Mouse (Mus musculus) embryonic facial prominence, embryonic 11.5 days (tissue): ENCODE results near the gene Abhd15. TPM values are rescaled to one million over a fixed set of nuclear protein-coding genes. Genes with fewer than 3 reads are reported as not detected.
"Not testable (repeated sequence)": the region's sequence is repeated elsewhere in the genome, so short reads cannot be mapped to it uniquely, and the experiment has no call there.

Experiments used
- ATAC-seq: fragments of 200-750 bp; cut with Nextera tagmentation; replicated peaks from 2 replicates; pipeline ENCODE4 v1.8.0; 2017; ENCODE audit warnings: low read depth; ENCODE audit not compliant: insufficient number of reproducible peaks, low FRiP score, low TSS enrichment
- DNase-seq: peaks from one replicate; pipeline ENCODE4 v3.0.0-alpha.2; 2015; ENCODE audit warnings: low spot score
- H3K27ac ChIP-seq: fragments of 300-500 bp; sonication (generic); replicated peaks from 2 replicates; pipeline ENCODE4 v1.5.1; 2014; ENCODE audit warnings: mild to moderate bottlenecking, low read depth, low read length, control low read depth
- H3K27me3 ChIP-seq: fragments of 300-500 bp; sonication (generic); 2 replicates; pipeline ENCODE4 v1.6.1; 2014; ENCODE audit warnings: mild to moderate bottlenecking, low read length, moderate library complexity, mixed read lengths; ENCODE audit not compliant: control insufficient read depth, insufficient read depth
- H3K36me3 ChIP-seq: fragments of 300-500 bp; sonication (generic); replicated peaks from 2 replicates; pipeline ENCODE4 v1.6.1; 2014; ENCODE audit warnings: low read depth, mild to moderate bottlenecking, low read length, moderate library complexity, mixed read lengths; ENCODE audit not compliant: control insufficient read depth, insufficient read depth
- H3K4me1 ChIP-seq: fragments of 300-500 bp; sonication (generic); 2 replicates; pipeline ENCODE4 v1.6.1; 2014; ENCODE audit warnings: low read length, mixed read lengths; ENCODE audit not compliant: control insufficient read depth, insufficient read depth
- H3K4me2 ChIP-seq: fragments of 300-500 bp; sonication (generic); 2 replicates; pipeline ENCODE4 v1.6.1; 2014; ENCODE audit warnings: low read depth, mild to moderate bottlenecking, control low read depth, low read length, moderate library complexity
- H3K4me3 ChIP-seq: fragments of 300-500 bp; sonication (generic); 2 replicates; pipeline ENCODE4 v1.5.1; 2014; ENCODE audit warnings: low read depth, low read length, control low read depth
- H3K9ac ChIP-seq: fragments of 300-500 bp; sonication (generic); replicated peaks from 2 replicates; pipeline ENCODE4 v1.6.1; 2014; ENCODE audit warnings: mild to moderate bottlenecking, control low read depth, low read length
- H3K9me3 ChIP-seq: fragments of 300-500 bp; sonication (generic); replicated peaks from 2 replicates; pipeline ENCODE4 v1.6.1; 2016; ENCODE audit warnings: mild to moderate bottlenecking, low read length, inconsistent platforms, mixed read lengths; ENCODE audit not compliant: control insufficient read depth
- WGBS: fragments of 180-500 bp; shearing (Covaris S2); extraction: QIAGEN DNeasy Blood & Tissue Kit; methylation state at CpG from one replicate; pipeline ENCODE4 v1.1.7; 2014; 5-methylcytosine and 5-hydroxymethylcytosine counted together
- polyA plus RNA-seq: library from polyadenylated mRNA; unstranded; fragments of >200 nt; fragmentation: Nextera tagmentation; extraction: Ambion mirVana; gene quantifications from 2 replicates; pipeline ENCODE4 v1.2.1, GENCODE M21; 2014

Abhd15 gene
- polyA plus RNA-seq, 1 experiment from 2014 or later = 1.9 TPM

DNA sequence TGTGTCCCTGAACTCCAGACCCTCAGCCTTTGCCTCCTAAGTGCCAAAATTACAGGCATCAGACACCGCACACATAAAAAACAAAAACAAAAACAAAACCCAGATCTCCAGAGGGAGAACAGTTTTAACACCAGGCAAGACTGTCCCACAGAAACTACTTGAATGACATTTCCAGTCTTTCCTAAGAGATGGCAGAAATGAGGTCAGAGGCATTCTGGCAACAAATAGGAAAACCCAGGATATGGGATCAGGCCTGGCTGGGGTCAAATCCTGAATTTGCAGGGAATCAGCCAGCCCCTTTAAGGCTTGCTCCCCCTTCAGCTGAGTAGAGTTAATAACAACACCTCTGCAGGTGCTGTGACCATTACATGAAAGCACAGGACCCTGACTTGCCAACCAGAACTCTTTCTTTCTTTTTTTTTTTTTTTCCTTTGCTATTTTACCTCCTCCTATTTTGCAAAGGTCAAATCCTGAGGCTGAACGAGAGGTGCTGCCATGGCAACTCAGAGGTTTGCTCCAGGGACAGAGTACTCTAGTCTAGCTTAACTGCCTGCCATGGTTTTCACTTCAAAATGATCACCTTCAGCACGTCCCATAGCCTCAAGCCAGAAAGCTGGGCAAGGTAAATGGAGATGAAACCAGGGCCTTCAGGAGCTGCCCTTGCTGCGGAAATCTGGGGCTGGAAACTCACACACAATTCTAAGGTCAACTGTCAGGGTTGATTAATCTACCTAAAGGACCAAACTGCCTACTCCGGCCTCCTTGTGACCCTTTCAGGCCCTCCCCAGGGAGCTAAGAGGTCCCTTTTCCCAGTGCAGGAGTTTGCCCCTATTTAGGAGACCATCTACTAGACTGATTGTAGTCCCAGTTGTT, 1.9 kb downstream of the Abhd15 start:
- no peak overlapping the region for H3K4me3 ChIP-seq
- no peaks in the 10 kb centered on the region for H3K36me3 ChIP-seq
- H3K27me3 ChIP-seq = peaks cover 8% of the 10 kb centered on the region
- H3K4me1 ChIP-seq = peaks cover 15% of the 10 kb centered on the region
- ATAC-seq (no peak), DNase-seq (no peak)
- H3K27ac ChIP-seq = no peak overlapping the region
- H3K4me2 ChIP-seq = no peak overlapping the region
- whole genome bisulfite sequencing = 44% methylated on average over 5 of the region's 5 CpGs
- H3K9me3 ChIP-seq = no peaks in the 10 kb centered on the region
- H3K9ac ChIP-seq = no peak overlapping the region

DNA sequence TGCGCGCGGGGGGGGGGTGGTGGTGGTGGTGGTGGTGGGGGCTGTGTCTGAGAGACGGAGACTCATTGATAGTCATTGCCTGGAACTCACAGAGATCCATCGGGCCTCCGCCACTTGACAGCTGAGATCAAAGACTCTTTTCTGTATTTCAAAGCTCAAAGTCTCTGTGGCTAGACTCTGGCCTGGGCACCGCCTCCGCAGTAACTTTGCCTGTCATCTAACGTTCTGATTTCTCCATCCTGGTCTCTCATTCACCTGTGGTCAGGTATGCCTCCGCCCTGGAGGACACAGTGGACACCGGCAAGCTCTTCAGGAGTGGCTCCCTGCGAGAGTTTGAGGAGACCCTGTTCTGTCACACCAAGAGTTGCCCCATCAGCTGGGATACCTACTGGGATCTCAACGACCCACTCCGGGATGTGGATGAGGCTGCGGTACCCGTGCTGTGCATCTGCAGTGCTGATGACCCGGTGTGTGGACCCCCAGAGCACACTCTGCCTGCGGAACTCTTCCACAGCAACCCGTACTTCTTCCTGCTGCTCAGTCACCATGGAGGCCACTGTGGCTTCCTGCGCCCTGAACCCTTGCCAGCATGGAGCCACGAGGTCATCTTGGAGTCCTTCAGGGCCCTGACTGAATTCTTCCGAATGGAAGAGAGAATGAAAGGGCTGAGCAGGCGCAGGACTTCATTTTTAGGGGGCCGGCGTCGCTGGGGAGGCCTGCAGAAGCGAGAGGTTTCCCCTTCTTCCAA, 3.3 kb downstream of the Abhd15 start:
- H3K27ac ChIP-seq = no peak overlapping the region
- no peaks in the 10 kb centered on the region for H3K9me3 ChIP-seq
- no peaks in the 10 kb centered on the region for H3K36me3 ChIP-seq
- H3K4me3 ChIP-seq = no peak overlapping the region
- H3K9ac ChIP-seq = no peak overlapping the region
- H3K27me3 ChIP-seq = peaks cover 8% of the 10 kb centered on the region
- DNase-seq (no peak), ATAC-seq (no peak)
- 81% methylated on average over 27 of the region's 27 CpGs for WGBS
- peaks cover 12% of the 10 kb centered on the region for H3K4me1 ChIP-seq
- no peak overlapping the region for H3K4me2 ChIP-seq

DNA sequence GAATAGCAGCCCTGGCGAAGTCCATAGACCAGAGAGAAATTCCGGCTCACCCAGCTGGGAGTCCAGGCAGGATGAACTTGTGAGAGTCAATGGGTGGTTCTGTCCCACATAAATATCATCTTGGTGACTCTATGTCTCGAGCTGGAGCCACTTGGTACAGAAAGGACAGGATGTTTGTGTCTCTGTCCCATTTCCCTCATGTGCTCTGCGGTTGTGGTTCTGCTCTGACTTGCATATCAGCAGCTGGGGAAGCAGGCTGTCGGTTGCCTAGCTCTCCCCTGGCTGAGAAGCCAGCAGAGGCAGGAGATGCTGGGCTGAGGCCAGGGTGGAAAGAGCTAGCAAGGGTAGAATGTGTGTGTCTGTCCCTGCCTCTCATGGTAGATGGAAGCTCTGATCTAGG, 4.1 kb downstream of the Abhd15 start, which contains the start of gene Gm10392:
Gm10392 (minus strand) TSS at position 156 of the 400 bp plus-strand sequence.
- H3K4me3 ChIP-seq = no peak within 1 kb of the TSS
- H3K4me1 ChIP-seq = peaks cover 12% of the 10 kb centered on the region
- H3K27ac ChIP-seq = 0 out of 2 replicates have a peak within 1 kb of the TSS, but pooled peaks have one; percentile 8
- no peaks in the 10 kb centered on the region for H3K9me3 ChIP-seq
- ATAC-seq = no peak
- H3K27me3 ChIP-seq = peaks cover 8% of the 10 kb centered on the region
- WGBS = 81% methylated on average over 5 of the region's 5 CpGs
- no peak within 1 kb of the TSS for H3K9ac ChIP-seq
- no peaks in the 10 kb centered on the region for H3K36me3 ChIP-seq
- DNase-seq = no peak
- H3K4me2 ChIP-seq = no peak within 1 kb of the TSS; the same call in 1 of the 2 replicates

DNA sequence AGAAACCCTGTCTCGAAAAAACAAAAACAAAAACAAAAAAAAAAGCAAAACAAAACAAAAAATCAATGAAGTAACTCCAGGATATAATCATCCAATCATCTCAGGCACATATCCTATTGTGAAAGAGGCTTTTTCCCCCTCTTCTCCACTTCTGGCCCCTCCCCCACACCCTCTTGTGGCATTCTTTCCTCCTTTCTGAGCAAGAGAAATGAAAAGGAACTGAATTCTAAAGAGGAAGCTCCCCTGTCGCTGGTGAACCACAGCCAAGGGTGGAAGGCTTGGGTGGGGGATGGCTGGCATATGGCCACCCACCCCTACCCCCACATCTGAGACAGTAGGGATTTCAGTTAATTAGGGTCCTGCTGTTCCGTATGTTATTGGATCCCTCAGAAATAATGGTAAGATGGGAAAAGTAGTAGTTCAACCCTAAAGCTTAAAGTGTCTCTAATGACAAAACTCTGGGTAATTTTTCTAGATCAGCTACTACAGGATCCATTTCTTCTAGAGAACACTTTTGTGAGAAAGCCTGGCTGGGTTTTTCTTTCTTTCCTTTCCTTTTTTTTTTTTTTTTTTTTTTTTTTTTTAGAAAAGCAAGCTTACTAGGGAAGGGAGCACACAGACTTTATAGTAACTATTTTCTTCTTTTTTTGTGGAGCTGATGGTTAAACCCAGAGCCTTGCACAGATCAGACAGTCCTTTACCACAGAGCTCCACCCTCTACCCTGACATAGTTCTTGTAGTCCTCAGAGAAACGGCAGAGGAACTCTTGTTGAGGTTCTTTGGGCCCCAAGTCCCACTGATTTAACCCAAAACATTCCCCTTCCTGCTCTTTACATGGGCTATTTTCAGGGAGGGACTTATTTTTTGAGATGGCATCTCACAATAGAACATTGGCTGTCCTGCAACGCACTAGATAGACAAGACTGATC, 5.9 kb downstream of the Abhd15 start:
- no peak overlapping the region for H3K9ac ChIP-seq
- H3K27ac ChIP-seq = no peak overlapping the region
- DNase-seq = peak; percentile 40
- H3K4me2 ChIP-seq = no peak overlapping the region
- H3K9me3 ChIP-seq = no peaks in the 10 kb centered on the region
- H3K4me1 ChIP-seq = peaks cover 3% of the 10 kb centered on the region
- 0 out of 2 replicates have a peak, but pooled peaks cover 5% of the 10 kb centered on the region for H3K27me3 ChIP-seq
- H3K36me3 ChIP-seq = no peaks in the 10 kb centered on the region
- no peak for ATAC-seq
- no peak overlapping the region for H3K4me3 ChIP-seq
- 53% methylated on average over 5 of the region's 5 CpGs for WGBS

DNA sequence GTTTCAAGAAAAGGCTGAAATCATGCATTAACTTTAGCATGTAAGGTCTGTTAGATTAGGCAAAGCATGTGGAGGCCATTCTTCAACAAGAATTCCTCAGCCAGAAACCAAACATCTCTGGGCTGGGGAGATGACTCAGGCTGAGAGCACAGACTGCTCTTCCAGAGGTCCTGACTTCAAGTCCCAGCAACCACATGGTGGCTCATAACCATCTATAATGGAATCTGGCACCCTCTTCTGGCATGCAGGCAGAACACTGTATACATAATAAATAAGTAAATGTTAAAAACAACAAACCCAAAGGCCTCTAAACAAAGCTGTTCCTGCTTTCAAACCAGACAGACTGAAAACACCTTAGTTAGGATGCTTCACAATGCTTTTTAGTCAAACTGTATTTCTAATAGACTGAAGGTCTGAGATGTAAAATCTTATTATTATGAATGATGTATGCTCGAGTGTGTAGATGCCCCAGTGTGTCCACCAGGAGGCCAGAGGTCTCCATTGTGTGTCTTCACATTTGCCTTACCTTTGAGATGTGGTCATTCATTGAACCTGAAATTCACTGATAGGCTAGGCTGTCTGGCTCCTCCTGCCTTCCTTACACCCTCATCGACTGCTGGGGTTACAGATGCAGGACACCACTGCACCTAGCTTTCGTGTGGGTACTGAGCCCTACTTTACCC, 11.0 kb downstream of the Abhd15 start:
- Histone ChIP-seq H3K4me2 (no peak overlapping the region), H3K4me3 (no peak overlapping the region), H3K36me3 (no peaks in the 10 kb centered on the region; the same call in 1 of the 2 replicates), H3K27me3 (no peaks in the 10 kb centered on the region), H3K4me1 (no peaks in the 10 kb centered on the region), H3K9ac (no peak overlapping the region), H3K9me3 (no peaks in the 10 kb centered on the region), H3K27ac (no peak overlapping the region)
- ATAC-seq (no peak), DNase-seq (no peak)
- WGBS = 74% methylated on average over 3 of the region's 3 CpGs

DNA sequence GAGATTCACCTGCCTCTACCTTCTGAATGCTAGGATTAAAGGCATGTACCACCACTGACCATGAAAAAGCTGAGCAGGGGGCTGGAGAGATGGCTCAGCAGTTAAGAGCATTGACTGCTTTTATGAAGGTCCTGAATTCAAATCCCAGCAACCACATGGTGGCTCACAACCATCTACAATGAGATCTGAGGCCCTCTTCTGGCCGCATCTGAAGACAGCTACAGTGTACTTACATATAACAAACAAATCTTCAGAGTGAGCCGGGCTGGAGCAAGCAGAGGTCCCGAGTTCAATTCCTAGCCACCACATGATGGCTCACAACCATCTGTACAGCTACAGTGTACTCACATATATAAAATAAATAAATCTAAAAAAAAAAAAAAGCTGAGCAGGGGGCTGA, 13.5 kb downstream of the Abhd15 start:
- not testable (repeated sequence) for H3K9me3 ChIP-seq, ATAC-seq, H3K27me3 ChIP-seq, H3K27ac ChIP-seq, H3K4me2 ChIP-seq, H3K4me3 ChIP-seq, DNase-seq, H3K4me1 ChIP-seq, H3K36me3 ChIP-seq, H3K9ac ChIP-seq
- 93% methylated on average over 3 of the region's 3 CpGs for WGBS

DNA sequence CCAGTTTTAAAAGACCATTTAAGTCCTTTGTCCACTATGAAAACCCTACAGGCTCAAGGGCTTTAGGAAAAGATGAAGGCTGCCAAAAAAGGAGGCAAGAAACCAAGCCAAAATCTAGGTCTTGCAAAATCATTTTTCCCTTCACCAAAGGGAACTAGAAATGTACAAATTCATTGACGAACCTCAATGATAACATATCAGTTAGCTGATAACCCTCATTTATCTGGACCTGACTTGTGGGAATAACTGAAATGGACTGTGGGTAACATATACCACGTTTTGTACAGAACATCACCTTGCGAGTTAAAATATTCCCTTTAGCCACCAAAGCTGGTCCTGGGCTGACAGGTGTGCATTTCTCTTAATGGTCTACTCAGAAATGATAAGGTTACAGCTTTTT, 14.7 kb downstream of the Abhd15 start:
- ATAC-seq (no peak), DNase-seq (no peak)
- WGBS = 88% methylated on average over 3 of the region's 3 CpGs
- Histone ChIP-seq H3K4me2 (no peak overlapping the region), H3K9ac (no peak overlapping the region), H3K4me3 (no peak overlapping the region), H3K9me3 (no peaks in the 10 kb centered on the region), H3K36me3 (no peaks in the 10 kb centered on the region; the same call in 1 of the 2 replicates), H3K4me1 (no peaks in the 10 kb centered on the region), H3K27me3 (no peaks in the 10 kb centered on the region), H3K27ac (no peak overlapping the region)
